16 mouse cellular contexts compared by ENCODE assay signal in genomic region chr5:123959018-123959417, GRCm38 (mm10).
"Had no signal": no experiment of that assay in that cellular context is flagged by ENCODE, and none has a peak within 500 bp of the region (broad histone marks: within the 10 kb centered on the region; RNA-seq: fewer than 3 reads in every experiment).

No protein-coding gene starts in this region.

- H3K9ac ChIP-seq: neural tube, embryonic 13.5 days; neural tube, embryonic 15.5 days; stomach, embryonic 15.5 days had no signal

- H3K27me3 ChIP-seq: neural tube, embryonic 13.5 days; neural tube, embryonic 15.5 days; stomach, embryonic 15.5 days had no signal

- H3K4me3 ChIP-seq: neural tube, embryonic 13.5 days; neural tube, embryonic 15.5 days; stomach, embryonic 15.5 days had no signal

- H3K4me2 ChIP-seq: neural tube, embryonic 13.5 days; neural tube, embryonic 15.5 days; stomach, embryonic 15.5 days had no signal

- DNase-seq: retina, postnatal 1 day; right cerebral cortex, adult 18-20 months; right cerebral cortex, postnatal 14 days; right cerebral cortex, postnatal 25 days; right cerebral cortex, postnatal 4 days; spleen, adult 18-20 months; thymus, adult 18-20 months; thymus, adult 2 months; thymus, postnatal 14 days; thymus, postnatal 25 days; thymus, postnatal 36 days; thymus, postnatal 4 days had no signal

- H3K9me3 ChIP-seq: neural tube, embryonic 13.5 days; neural tube, embryonic 15.5 days; stomach, embryonic 15.5 days had no signal

- H3K36me3 ChIP-seq: neural tube, embryonic 13.5 days; neural tube, embryonic 15.5 days; stomach, embryonic 15.5 days had no signal

- H3K27ac ChIP-seq: neural tube, embryonic 13.5 days; neural tube, embryonic 15.5 days; stomach, embryonic 15.5 days; stomach, postnatal 0 days had no signal

- H3K4me1 ChIP-seq: neural tube, embryonic 13.5 days; neural tube, embryonic 15.5 days; stomach, embryonic 15.5 days had no signal
